Mouse (Mus musculus) layer of hippocampus, postnatal 14 days (tissue): ENCODE data around the gene Prex1. TPM values are rescaled to one million over a fixed set of nuclear protein-coding genes. Genes with fewer than 3 reads are reported as not detected.
A peak's percentile ranks its signal among the peaks of the same experiment; 100 is the strongest.

ENCODE experiments used
- DNase-seq, 2 experiments: peaks; one replicate each; pipeline ENCODE4 v3.0.0; 2021 to 2022; ENCODE audit warnings: low spot score in 2 of 2, mixed read lengths in 1 of 2
- total RNA-seq, 2 experiments: library from RNA; stranded (reverse); gene quantifications; 2 replicates each; pipeline ENCODE4 v1.2.3; 2021

The Prex1 gene
- total RNA-seq, 2 experiments from 2014 or later, result 88.0 to 89.3 TPM

DNA sequence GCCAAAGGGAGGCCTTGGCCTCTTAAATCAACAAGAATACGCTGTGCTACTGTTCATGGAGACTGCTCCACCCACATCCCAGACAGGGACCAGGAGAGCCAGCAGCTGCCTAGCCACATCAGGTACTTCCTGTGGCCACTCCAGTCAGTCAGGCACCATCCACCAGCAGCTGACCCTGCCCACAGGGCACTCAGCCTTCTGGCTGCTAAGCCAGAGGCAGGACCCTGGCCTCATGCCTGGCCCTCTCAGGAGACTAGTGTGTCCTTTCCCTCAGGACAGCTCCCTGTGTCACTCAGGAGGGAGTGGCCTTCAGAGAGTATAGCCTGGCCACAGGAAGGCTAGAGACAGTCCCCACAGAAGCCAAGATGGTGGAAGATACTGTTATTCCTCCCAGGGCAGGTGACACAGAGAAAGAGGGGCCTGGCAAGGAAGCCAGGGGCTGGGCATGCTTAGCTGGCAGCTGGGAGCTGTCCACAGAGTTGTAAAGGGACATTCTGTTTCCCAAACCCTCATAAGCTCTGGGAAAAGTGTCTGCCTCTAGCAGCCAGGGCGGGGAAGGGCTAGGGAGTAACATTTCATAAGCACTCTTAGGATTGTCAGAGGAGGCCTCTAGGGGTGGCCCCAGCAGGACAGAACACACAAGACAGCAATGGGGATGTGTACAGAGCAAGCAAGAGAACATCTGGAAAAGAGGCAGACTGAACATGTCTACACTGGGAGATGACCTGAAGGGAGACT lies 98.1 kb downstream of the Prex1 start:
- no peak for DNase-seq

DNA sequence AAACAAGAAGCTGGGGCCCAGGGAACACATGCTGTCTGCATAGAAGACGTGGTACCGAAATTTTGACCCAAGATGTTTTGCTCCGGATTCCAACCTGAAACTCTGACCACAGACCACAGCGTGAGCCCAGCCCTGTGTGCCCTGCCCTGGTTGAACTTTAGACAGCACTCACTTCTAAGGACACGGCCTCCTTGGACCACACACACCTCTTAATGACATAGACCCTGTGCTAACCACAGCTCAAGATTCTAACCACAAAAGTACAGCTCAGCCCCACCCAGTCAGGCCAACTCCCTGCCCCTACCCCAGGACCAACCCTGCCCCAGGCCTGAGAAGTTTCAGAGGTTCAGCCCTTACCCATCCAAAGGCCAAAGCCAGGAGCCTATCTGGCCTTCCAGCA lies 103.4 kb downstream of the Prex1 start:
- DNase-seq, result no peak

DNA sequence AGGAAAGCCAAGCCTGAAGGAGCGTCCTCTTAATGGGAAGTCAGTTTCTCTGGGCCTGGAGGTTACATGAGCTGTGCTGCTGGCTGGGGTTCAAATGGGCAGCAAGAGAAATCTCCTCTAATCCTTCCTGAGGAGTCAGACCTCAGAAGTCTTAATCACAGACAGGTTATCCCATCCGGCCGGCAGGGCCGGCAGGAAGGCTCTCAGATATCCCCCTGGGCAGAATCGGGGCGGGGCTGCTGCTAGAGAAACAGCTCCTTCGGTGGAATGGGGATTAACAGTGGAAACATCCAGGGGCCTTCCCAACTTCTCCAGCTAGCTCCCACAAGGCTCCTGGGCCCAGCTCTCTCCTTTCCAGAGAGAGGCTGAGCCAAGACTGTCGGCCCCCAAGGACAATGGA lies 105.1 kb downstream of the Prex1 start:
- no peak for DNase-seq

DNA sequence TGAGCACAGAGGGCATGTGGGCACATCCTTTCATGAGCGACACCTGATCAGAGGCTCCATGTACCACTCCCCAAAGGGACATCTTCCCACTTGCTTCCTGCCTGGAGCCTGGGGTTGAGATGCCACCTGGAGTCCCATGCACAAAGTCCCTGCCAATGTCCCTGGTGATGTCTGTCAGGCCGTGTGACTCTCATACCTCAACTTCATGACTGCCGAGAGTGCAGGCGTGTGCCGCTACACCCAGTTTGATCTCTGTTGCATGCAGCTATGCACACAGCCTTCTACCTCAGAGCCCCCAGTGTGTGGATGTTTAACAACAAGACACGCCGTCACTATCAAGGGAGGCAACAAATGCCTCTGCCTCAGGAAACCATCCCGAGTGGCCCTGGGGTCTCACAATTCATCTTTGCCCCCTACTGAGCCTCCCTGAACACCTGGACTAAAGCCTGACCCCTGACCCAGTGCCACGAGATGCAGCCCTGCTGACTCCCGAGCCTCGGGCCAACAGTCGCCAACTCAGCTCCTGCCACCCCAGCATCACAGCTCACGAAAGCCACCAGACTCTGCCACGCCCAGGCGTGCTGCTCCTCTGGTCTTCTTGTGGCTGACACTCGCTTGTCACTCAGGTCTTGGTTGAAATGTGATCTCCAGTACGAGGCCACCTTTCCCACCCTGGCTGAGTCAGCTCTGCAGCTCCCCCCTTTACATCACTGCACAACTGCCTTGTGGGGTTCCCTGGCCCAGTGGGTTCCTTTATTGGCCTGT lies 107.0 kb downstream of the Prex1 start:
- DNase-seq, result no peak

DNA sequence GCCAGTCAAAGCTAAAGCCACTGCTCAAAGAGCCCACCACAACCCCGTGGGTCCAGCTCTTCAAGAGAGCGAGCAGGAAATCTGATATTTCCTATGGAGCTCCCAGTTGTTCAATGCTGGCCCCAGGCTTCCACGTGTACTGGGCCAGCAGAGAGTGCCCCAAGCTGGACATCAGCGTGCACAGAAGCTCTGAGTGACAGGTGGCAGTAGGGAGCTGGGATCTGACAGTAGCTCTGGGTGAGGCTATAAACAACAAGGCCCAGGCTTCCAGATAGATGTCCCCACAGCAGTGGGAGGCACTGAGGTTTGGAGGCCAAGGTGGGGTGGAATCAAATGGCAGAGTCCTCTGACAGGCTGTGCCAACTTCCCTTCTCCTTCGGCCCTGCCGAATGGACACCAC lies 107.6 kb downstream of the Prex1 start:
- no peak for DNase-seq

DNA sequence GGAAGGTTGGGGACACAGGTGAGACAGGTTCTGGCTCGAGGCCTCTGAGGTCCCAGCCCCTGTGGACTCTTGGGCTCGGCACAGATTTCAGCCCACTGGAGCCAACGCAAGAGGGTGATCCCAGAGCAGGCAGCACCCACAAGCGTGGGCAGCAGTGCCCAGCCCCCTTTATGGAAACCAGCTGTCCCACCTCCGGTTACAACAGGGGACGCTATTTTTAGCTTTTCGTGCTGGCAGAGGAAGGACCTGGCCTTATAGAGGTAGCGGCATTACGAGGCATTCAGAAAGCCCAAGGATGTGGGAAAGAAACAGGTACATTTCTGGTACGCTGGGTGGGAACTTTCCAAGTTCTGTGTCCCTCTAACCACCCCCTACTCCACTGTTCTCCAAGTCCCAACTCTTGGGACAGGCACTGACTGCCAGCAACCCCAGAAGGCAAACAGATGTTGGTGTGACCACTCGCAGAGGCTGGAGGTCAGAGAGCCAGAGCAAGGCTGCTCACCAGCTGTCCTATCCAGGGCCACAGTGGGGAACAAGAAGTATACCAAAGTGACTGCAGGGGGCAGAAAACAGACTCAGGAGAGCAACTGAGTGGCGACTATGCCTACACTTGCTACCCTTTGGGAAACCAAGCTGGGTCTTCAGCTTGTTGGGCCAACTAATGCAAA lies 108.3 kb downstream of the Prex1 start:
- DNase-seq, result no peak

GRCm38 (mm10) chr2:166602948-166603347 lies 110.7 kb downstream of the Prex1 start:
- DNase-seq, result no peak

DNA sequence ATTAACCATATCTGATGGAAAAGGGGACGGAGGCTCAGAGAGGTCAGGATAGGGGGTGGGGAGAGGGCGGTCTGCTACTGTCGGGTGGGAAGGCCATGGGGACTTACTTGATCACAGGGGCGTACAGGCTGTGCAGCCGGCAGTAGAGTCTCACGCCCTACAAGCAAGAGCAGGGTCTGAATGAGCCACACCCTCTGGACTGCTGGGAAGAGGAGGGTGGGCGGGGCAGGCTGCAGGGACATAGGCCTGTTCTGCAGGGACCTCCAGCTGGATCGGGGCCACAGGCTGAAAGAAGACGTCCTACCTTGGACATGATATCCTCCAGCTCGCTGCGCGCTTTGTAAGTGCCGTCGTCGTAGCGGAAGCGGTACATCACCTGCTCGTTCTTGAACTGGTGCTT lies 112.2 kb downstream of the Prex1 start:
- no peak for DNase-seq

DNA sequence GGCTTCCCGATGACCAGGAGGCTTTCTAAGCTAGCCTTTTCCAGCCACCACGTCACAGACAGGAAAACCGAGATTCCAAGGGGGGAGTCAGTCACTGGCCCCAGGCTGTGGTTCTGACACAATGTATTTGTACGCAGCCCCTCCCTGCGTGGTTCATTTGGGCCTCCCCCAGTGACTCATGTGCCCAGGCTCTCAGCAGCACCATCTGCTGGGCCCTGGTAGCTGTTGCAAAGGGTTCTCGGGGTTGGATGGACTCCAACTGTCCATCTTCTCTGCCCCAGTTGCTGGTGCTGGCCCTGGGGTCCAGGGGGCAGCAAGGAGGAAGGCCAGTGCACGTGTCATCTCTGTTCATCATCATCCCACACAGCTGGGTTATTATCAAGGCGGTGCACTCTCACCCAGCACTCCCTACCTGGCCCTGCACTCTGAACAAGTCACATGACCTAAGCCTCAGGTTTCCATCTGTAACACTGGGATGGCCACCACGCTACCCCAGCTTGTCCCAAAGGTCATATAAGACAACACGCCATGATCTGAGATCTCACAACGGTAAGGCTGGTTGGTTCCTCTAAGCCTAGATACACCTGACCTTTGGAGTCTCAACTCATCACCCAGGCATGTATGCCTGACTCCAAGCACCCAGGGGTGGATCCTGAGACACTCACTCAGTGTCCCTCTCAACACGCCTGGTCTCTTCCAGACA lies 115.0 kb downstream of the Prex1 start:
- DNase-seq, result no peak

DNA sequence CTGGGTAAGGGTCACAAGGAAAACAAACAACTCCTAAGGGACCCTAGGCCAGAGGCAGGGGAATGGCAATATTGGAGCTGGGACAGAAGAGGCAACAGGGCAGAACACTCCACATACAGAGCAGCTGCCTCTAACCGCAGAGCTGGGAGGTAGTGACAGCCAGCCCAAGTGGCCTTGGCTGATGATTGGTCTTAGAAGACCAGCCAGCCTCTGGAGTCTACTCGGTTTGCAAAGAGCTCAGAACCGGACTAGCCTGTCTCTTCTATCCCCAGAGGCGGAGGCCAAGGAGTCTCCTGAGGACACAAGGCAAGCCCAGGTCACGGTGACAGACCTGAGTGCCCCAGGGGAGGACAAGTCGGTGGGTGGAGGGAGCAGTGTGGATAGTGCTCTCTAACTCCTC lies 115.9 kb downstream of the Prex1 start:
- DNase-seq, result no peak

GRCm38 (mm10) chr2:166592034-166592912 lies 121.4 kb downstream of the Prex1 start:
- peak; percentile 87 to 88 for DNase-seq

DNA sequence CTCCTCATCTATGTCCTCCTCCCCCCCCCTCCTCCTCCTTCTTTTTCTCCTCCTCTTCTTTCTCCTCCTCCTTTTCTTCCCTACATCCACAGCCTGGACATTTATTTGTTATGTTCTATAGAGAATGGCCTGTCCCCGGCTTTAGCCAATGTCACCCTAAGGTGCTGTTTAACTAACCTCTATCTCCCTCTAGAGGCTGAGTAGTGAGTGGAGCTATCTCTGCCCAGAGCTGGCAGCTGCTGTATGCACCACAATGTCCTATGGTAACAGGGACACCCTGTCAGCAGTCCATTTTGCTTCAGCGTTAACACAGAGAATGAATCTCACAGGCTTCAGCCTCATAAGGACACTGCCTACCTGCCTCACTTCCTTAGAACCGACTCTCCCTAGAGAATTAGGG lies 129.1 kb downstream of the Prex1 start:
- DNase-seq, result no peak

DNA sequence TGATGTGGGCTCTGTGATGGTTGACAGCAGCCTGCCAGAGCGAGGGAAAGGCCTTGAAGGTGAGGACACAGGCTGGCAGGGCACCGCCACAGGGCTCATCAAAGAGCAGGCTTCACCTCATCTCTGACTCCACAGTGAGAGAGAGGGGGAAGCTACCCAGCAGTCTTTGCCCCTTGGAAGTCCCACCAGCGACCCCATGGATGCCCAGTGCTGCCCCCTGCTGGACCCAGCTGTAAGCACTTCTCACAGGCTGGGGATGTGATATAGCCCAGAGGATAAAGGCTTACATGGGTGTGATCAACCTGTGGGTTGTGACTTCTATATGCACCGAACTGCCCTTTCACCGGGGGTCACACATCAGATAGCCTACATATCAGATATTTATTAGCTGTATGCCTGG lies 130.3 kb downstream of the Prex1 start:
- no peak for DNase-seq

GRCm38 (mm10) chr2:166581881-166582583 lies 131.6 kb downstream of the Prex1 start:
- no peak for DNase-seq

DNA sequence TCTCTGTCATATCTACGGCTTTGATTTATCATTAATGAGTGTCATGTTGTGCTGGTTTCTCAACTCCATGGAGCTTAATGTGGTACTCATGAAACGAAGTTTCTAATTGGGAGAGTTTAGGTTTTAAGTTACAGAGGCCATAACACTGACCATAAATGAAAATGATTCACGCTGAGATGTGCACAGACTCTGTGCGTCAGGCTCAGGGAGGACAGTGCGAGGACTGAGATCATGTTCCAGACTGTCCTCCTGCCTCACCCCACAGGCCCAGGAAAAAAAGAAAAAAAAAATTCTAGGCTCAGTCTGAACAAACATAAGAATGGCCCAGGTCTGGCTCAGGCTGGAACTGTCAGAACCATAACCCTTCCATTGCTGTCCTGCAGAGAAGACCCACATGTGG lies 133.8 kb downstream of the Prex1 start:
- no peak for DNase-seq

GRCm38 (mm10) chr2:166579361-166579760 lies 134.3 kb downstream of the Prex1 start:
- DNase-seq, result no peak

- DNase-seq, result no peak
Measured at GRCm38 (mm10) chr2:166575419-166575818, 138.2 kb downstream of the Prex1 start.

DNA sequence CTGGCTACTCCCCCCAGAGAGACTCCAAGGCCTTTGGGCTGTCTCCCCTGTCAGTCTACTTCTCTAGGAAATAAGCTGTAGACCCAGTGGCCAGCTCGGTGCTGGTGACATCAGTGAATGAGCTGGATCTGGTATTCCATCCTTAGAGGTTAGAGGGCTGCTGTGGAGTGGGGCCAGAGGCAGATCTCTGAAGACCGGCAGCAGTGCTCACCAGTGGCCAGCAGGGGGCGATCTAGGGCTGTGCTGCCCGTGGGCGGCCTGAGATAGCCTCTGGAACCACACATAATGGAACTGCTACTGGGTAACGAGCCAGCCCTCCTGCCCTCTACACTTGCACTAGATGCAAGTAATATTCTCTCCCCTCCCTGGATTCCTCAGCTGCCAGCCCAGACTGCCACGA lies 138.7 kb downstream of the Prex1 start:
- DNase-seq, result peak; percentile 54 to 61

GRCm38 (mm10) chr2:166573621-166574020 lies 140.0 kb downstream of the Prex1 start:
- DNase-seq, result no peak

DNA sequence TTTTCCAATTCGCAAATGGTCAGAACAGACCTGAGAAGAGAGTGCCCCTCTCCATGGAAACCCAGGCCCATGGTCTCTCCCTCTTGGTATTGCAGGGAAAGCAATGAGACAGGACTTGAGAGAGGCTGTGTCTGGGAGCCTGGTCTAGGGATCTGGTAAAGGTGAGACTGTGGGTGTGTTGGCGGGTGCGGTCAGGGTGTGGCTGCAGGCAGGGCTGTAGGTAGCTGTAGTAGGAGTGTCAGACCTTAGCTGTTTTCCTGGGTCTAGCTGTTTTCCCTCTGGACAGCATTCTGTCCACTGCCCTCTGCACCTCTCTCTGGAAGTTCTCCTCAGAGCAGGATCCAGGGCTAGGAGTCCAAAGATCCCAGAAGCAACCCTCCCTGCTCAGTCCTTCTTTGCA lies 141.3 kb downstream of the Prex1 start:
- DNase-seq, result no peak
